Mouse (Mus musculus) neural tube, embryonic 15.5 days (tissue): ENCODE measurements around the gene Gm9945. TPM values are rescaled to one million over a fixed set of nuclear protein-coding genes. Genes with fewer than 3 reads are reported as not detected.

Experiments used
- ATAC-seq: fragments of 200-750 bp; cut with Nextera tagmentation; 2 replicates; pipeline ENCODE4 v1.8.0; 2017; ENCODE audit warnings: mild to moderate bottlenecking, moderate TSS enrichment, moderate library complexity; ENCODE audit not compliant: low FRiP score
- H3K27ac ChIP-seq: fragments of 300-500 bp; sonication (generic); replicated peaks from 2 replicates; pipeline ENCODE4 v1.5.1; 2015; ENCODE audit warnings: mild to moderate bottlenecking, inconsistent platforms
- H3K27me3 ChIP-seq: fragments of 300-500 bp; sonication (generic); replicated peaks from 2 replicates; pipeline ENCODE4 v1.6.1; 2015; ENCODE audit warnings: inconsistent platforms
- H3K36me3 ChIP-seq: fragments of 300-500 bp; sonication (generic); 2 replicates; pipeline ENCODE4 v1.6.1; 2015; ENCODE audit warnings: inconsistent platforms
- H3K4me1 ChIP-seq: fragments of 300-500 bp; sonication (generic); 2 replicates; pipeline ENCODE4 v1.6.1; 2015; ENCODE audit warnings: inconsistent platforms
- H3K4me2 ChIP-seq: fragments of 300-500 bp; sonication (generic); 2 replicates; pipeline ENCODE4 v1.6.1; 2015; ENCODE audit warnings: inconsistent platforms, mild to moderate bottlenecking, moderate library complexity
- H3K4me3 ChIP-seq: fragments of 300-500 bp; sonication (generic); replicated peaks from 2 replicates; pipeline ENCODE4 v1.5.1; 2015; ENCODE audit warnings: mild to moderate bottlenecking, inconsistent platforms
- H3K9ac ChIP-seq: fragments of 300-500 bp; sonication (generic); replicated peaks from 2 replicates; pipeline ENCODE4 v1.6.1; 2015; ENCODE audit warnings: mild to moderate bottlenecking, inconsistent platforms
- H3K9me3 ChIP-seq: fragments of 300-500 bp; sonication (generic); replicated peaks from 2 replicates; pipeline ENCODE4 v1.6.1; 2016; ENCODE audit warnings: inconsistent platforms
- WGBS: fragments of 180-500 bp; shearing (Covaris S2); methylation state at CpG from one replicate; pipeline ENCODE4 v1.1.7; 2015; ENCODE audit warnings: mixed read lengths; 5-methylcytosine and 5-hydroxymethylcytosine counted together
- polyA plus RNA-seq: library from polyadenylated mRNA; unstranded; fragments of >200 nt; fragmentation: Nextera tagmentation; extraction: Ambion mirVana; gene quantifications from 2 replicates; pipeline ENCODE4 v1.2.1, GENCODE M21; 2015

The Gm9945 gene
- polyA plus RNA-seq, 1 experiment from 2014 or later: not detected

DNA sequence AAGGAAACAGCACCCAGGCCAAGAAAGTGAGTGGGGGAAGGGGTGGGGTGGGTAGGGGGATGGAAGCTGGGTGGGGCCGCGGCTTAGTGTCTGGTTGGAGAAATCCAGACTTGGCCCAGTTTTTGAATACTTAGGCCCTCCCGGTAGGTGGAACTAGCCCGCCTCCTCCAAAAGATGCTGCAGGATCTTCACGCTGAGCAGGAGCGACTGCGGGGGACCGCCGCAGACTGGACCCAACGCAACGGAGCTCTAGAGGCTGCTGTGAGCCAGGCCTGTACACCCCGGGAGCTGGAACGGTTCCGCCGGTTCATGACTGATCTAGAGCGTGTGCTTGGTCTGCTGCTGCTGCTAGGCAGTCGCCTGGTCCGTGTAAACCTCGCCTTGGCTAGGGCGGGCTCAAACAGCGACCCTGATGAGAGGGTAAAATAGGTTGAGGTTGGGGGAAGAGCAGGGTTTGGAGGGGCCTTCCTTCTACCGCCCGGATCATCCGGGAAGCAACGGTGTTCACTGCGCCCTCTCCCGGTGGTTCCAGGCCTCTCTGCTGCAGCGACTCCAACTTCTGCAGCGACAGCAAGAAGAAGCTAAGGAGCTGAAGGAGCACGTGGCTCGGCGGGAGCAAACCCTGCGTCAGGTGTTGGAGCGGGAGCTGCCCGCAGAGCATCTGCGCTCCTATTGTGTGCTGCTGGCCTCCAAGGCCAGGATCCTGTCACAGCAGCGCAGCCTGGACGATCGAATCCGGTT, 13.6 kb upstream of the Gm9945 start:
- H3K27ac ChIP-seq: no peak overlapping the region
- peak; percentile 60 for ATAC-seq
- no peaks in the 10 kb centered on the region for H3K9me3 ChIP-seq
- no peaks in the 10 kb centered on the region for H3K36me3 ChIP-seq
- peak overlapping the region; percentile 65 for H3K4me2 ChIP-seq
- peaks cover 36% of the 10 kb centered on the region for H3K4me1 ChIP-seq
- WGBS: 9% methylated on average over 40 of the region's 40 CpGs
- H3K9ac ChIP-seq: peak overlapping the region; percentile 41
- H3K4me3 ChIP-seq: peak overlapping the region; percentile 37
- peaks cover 68% of the 10 kb centered on the region for H3K27me3 ChIP-seq

DNA sequence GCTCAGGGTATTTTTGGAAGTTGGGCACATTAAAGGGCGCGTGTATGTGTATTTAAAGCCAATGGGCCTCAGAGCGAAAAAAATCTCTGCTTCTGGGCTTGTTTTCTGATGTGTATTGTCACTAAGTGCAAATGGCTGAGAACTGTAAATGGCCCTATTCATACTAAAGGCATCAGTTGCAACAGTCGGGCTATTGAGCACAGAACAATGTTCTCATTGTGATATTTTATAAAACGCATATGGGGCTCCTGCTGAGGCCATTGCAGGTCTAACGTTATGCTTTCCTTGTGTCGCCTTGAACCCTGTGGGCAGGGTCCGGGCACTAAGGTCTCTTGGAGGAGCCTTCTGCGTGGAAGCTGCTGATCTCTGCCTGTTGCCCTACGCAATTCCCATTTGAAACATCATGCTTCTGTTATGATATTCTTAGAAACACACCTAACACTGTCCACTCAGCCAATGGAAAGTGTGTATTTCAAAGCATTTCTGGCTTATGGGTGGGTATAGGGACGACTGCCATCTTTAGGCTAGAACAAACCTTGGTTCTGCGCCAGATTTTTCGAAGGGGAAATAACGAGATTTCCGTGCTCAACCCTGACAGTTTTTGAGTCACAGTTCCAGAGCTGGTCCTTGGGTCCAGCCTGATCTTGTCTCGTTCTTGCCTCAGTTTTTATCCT, 10.5 kb upstream of the Gm9945 start:
- H3K9me3 ChIP-seq: no peaks in the 10 kb centered on the region
- no peak overlapping the region for H3K4me3 ChIP-seq
- H3K4me1 ChIP-seq: peaks cover 25% of the 10 kb centered on the region
- no peak overlapping the region for H3K27ac ChIP-seq
- WGBS: 30% methylated on average over 16 of the region's 16 CpGs
- peaks cover 49% of the 10 kb centered on the region for H3K27me3 ChIP-seq
- ATAC-seq: no peak; the same call in 1 of the 2 replicates
- H3K36me3 ChIP-seq: no peaks in the 10 kb centered on the region
- peak overlapping the region; percentile 56 for H3K4me2 ChIP-seq
- no peak overlapping the region for H3K9ac ChIP-seq

DNA sequence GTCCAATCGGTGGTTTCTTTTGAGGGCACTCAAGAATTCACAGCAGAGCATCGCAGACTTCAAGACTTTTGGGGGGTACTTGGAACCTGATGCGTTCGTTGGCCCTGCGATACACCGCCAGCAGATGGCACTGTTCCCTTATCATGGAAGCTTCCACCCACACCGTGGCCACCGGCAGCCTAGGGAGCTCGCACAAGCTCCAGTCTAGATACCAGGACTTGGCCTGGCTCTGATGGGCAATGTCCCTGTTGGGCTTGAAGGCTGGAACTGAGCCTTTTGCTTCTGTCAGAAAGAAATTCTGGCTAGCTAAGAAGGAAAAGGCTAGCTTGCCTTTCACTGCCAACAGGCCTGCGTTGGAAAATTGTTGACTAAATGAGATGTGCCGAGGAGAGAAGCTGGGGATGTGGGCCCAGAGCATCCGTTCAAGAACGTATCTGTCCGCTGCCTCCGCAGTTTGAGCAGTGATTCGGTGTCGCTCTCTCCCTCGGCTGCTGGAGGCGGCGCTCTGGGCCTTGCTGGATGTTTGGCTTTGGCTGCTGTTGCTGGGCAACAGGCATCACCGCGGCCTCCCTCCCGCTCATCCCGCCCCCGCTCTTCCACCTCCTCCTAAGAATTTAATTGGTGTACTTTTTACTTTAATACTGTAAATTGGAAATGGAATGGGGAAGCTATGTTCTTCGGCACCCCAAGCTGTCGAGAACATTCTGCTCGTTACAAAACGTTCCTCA, 9.8 kb upstream of the Gm9945 start, which contains the start of gene Gm9837:
Gene Gm9837 (minus strand): TSS at position 512 of the 728 bp plus-strand sequence.
- Histone ChIP-seq H3K4me1 (peaks cover 25% of the 10 kb centered on the region), H3K4me3 (peak within 1 kb of the TSS; percentile 21), H3K9me3 (no peaks in the 10 kb centered on the region), H3K36me3 (no peaks in the 10 kb centered on the region), H3K27ac (peak within 1 kb of the TSS; percentile 75), H3K27me3 (peaks cover 42% of the 10 kb centered on the region), H3K9ac (0 out of 2 replicates have a peak within 1 kb of the TSS, but pooled peaks have one; percentile 31), H3K4me2 (peak within 1 kb of the TSS; percentile 56)
- peak; percentile 83 for ATAC-seq
- WGBS: 2% methylated on average over 29 of the region's 29 CpGs

GRCm38 (mm10) chr11:53472709-53473108, 7.3 kb upstream of the Gm9945 start:
- no peak overlapping the region for H3K4me3 ChIP-seq
- 85% methylated on average over 3 of the region's 3 CpGs for WGBS
- H3K27me3 ChIP-seq: peaks cover 24% of the 10 kb centered on the region
- no peaks in the 10 kb centered on the region for H3K9me3 ChIP-seq
- H3K9ac ChIP-seq: no peak overlapping the region
- H3K4me2 ChIP-seq: no peak overlapping the region
- no peaks in the 10 kb centered on the region for H3K36me3 ChIP-seq
- ATAC-seq: no peak
- H3K4me1 ChIP-seq: peaks cover 24% of the 10 kb centered on the region
- H3K27ac ChIP-seq: no peak overlapping the region

GRCm38 (mm10) chr11:53475620-53476019, 4.3 kb upstream of the Gm9945 start:
- Histone ChIP-seq H3K27me3 (peaks cover 48% of the 10 kb centered on the region), H3K4me1 (peaks cover 30% of the 10 kb centered on the region), H3K36me3 (no peaks in the 10 kb centered on the region), H3K27ac (no peak overlapping the region), H3K4me3 (no peak overlapping the region), H3K9ac (no peak overlapping the region), H3K9me3 (no peaks in the 10 kb centered on the region), H3K4me2 (peak overlapping the region; percentile 39)
- 13% methylated on average over 8 of the region's 8 CpGs for WGBS
- ATAC-seq: no peak

DNA sequence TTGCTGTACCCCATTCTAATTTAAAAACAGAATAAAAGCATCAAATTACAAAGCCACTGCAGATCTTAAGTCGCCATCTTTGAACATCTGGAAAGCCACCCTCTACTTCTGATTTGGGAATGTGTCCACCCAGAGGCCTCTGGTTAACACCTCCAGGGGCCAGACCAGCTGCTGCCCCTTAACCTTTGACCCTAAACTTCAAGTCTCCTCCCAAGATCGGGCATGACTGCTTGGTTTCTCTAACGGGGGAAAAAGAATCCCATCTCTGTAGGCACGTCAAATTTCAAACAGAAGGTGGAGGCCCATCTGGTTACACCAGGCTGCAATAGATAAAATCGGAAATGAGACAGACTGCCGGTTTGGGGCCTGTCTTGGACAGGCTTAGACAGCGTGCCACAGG, 2.1 kb upstream of the Gm9945 start:
- H3K9me3 ChIP-seq: no peaks in the 10 kb centered on the region
- 0 out of 2 replicates have a peak overlapping the region, but pooled peaks have one; percentile 83 for H3K4me2 ChIP-seq
- no peak for ATAC-seq
- no peak overlapping the region for H3K9ac ChIP-seq
- no peak overlapping the region for H3K27ac ChIP-seq
- no peak overlapping the region for H3K4me3 ChIP-seq
- 51% methylated on average over 7 of the region's 7 CpGs for WGBS
- H3K27me3 ChIP-seq: peaks cover 57% of the 10 kb centered on the region
- no peaks in the 10 kb centered on the region for H3K36me3 ChIP-seq
- H3K4me1 ChIP-seq: peaks cover 27% of the 10 kb centered on the region

DNA sequence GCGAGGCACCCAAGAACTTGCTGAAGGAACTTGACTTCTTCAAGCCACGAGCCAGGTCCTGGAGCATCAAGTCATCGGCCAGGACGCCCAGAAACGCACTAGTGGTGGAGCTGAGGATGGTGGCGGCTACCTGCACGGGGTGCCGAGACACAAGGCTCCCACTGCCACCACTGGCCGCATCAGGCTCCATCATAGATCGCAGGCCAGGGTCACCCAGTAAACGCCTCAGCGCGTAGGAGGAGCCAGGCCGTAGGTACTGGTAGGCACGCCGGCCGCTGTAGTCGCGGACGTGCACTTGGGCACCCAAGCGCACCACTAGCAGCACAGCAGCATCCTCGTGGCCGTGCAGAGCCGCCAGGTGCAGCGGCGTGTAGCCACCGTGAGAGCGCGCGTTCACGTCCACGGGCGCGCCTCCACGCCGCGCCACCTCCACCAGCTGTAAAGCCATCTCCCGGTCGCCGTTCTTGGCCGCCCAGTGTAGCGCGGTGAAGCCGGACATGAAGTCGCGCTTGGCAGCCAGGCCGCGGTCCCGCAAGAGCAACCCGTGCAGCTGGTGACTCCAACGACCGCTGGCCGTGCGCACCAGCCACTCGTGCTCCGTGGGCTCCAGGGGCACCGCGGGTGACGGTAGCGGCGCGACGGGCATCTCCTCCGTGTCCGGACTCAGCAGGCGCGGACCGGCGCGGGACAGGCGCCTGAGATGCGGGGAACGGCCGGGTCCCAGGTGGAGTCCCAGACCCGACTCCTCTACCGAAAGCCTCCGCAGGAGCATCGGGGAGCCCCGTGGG, 1.4 kb upstream of the Gm9945 start:
- 5% methylated on average over 79 of the region's 79 CpGs for WGBS
- peaks cover 56% of the 10 kb centered on the region for H3K27me3 ChIP-seq
- ATAC-seq: 0 out of 2 replicates have a peak, but pooled peaks have one; percentile 19

DNA sequence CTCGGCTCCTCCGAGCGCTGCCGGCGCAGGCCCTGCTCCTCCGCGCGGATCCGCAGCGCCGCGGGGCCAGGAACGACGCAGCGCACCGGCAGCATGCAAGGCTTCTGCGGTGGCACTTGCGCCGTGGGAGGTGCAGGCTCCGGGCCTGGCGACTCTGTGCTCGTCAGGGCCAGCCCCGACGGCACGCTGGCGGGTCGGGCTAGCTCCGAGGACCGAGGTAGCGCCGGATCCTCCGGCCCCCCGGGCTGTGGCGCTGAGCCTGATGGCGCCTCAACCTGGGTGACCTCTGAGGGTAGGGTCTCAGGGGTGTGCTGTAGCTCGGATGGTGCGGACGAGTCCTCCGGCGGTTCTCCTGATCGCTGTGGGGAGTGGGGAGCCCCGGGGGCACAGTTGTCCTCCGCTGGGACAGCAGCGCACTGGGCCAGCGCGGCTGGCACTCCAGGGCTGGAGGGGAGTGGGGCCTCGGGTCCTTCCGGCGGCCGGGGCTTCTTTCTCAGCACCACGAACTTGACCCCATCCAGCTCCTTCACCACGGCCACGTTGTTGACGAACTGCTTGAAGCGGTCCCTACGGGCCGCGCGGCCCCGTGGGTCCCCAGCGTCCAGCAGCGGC, 689 bp upstream of the Gm9945 start:
- Histone ChIP-seq H3K9ac (peak overlapping the region; percentile 43), H3K9me3 (no peaks in the 10 kb centered on the region), H3K4me1 (peaks cover 27% of the 10 kb centered on the region), H3K4me2 (peak overlapping the region; percentile 83), H3K36me3 (no peaks in the 10 kb centered on the region), H3K4me3 (peak overlapping the region; percentile 53), H3K27me3 (peaks cover 52% of the 10 kb centered on the region), H3K27ac (no peak overlapping the region)
- under 1% methylated on average over 60 of the region's 62 CpGs for WGBS
- ATAC-seq: peak; percentile 32; the same call in 1 of the 2 replicates

More for the DNA sequence above, 1.4 kb upstream of the Gm9945 start:
- peaks cover 27% of the 10 kb centered on the region for H3K4me1 ChIP-seq
- peak overlapping the region; percentile 43 for H3K9ac ChIP-seq
- H3K9me3 ChIP-seq: no peaks in the 10 kb centered on the region
- H3K4me2 ChIP-seq: peak overlapping the region; percentile 83
- H3K4me3 ChIP-seq: peak overlapping the region; percentile 53
- no peak overlapping the region for H3K27ac ChIP-seq
- no peaks in the 10 kb centered on the region for H3K36me3 ChIP-seq

GRCm38 (mm10) chr11:53481088-53481730, 1.2 kb downstream of the Gm9945 start:
- Histone ChIP-seq H3K9me3 (no peaks in the 10 kb centered on the region), H3K36me3 (no peaks in the 10 kb centered on the region), H3K27ac (no peak overlapping the region), H3K9ac (no peak overlapping the region), H3K27me3 (peaks cover 54% of the 10 kb centered on the region), H3K4me2 (no peak overlapping the region), H3K4me1 (peaks cover 19% of the 10 kb centered on the region), H3K4me3 (no peak overlapping the region)
- ATAC-seq: no peak
- 67% methylated on average over 4 of the region's 4 CpGs for WGBS

- ATAC-seq: no peak
- peaks cover 56% of the 10 kb centered on the region for H3K27me3 ChIP-seq
- 76% methylated on average over 9 of the region's 9 CpGs for WGBS
These were observed 3.4 kb downstream of the Gm9945 start for GRCm38 (mm10) chr11:53483159-53483891.

More at GRCm38 (mm10) chr11:53483159-53483891, 3.4 kb downstream of the Gm9945 start:
- no peaks in the 10 kb centered on the region for H3K9me3 ChIP-seq
- no peak overlapping the region for H3K27ac ChIP-seq
- no peaks in the 10 kb centered on the region for H3K36me3 ChIP-seq
- H3K9ac ChIP-seq: no peak overlapping the region
- H3K4me3 ChIP-seq: no peak overlapping the region
- H3K4me1 ChIP-seq: peaks cover 28% of the 10 kb centered on the region
- H3K4me2 ChIP-seq: no peak overlapping the region
